Mouse (Mus musculus) forebrain, embryonic 10.5 days (tissue): ENCODE measurements around the gene Reck. TPM values are rescaled to one million over a fixed set of nuclear protein-coding genes. Genes with fewer than 3 reads are reported as not detected.

Experiments used
- DNase-seq: peaks from one replicate; pipeline ENCODE4 v3.0.0-alpha.2; 2017; ENCODE audit warnings: low spot score; ENCODE audit errors: extremely low spot score
- H3K27ac ChIP-seq: fragments of 300-500 bp; sonication (generic); 2 replicates; pipeline ENCODE4 v1.5.1; 2016; ENCODE audit warnings: mild to moderate bottlenecking
- H3K27me3 ChIP-seq: fragments of 300-500 bp; sonication (generic); 2 replicates; pipeline ENCODE4 v1.6.1; 2016; ENCODE audit warnings: mild to moderate bottlenecking; ENCODE audit not compliant: poor library complexity, severe bottlenecking
- H3K36me3 ChIP-seq: fragments of 300-500 bp; sonication (generic); replicated peaks from 2 replicates; pipeline ENCODE4 v1.6.1; 2016; ENCODE audit warnings: mild to moderate bottlenecking, moderate library complexity
- H3K4me1 ChIP-seq: fragments of 300-500 bp; sonication (generic); 2 replicates; pipeline ENCODE4 v1.6.1; 2016
- H3K4me3 ChIP-seq: fragments of 300-500 bp; sonication (generic); 2 replicates; pipeline ENCODE4 v1.5.1; 2016; ENCODE audit warnings: mild to moderate bottlenecking, moderate library complexity
- H3K9me3 ChIP-seq: fragments of 300-500 bp; sonication (generic); 2 replicates; pipeline ENCODE4 v1.6.1; 2016; ENCODE audit warnings: mild to moderate bottlenecking, moderate library complexity
- WGBS: fragments of 180-500 bp; shearing (Covaris S2); methylation state at CpG from one replicate; pipeline ENCODE4 v1.1.7; 2016; 5-methylcytosine and 5-hydroxymethylcytosine counted together
- polyA plus RNA-seq: library from polyadenylated mRNA; unstranded; fragments of >200 nt; fragmentation: Nextera tagmentation; extraction: Ambion mirVana; gene quantifications from 2 replicates; pipeline ENCODE4 v1.2.1, GENCODE M21; 2016

The Reck gene
- polyA plus RNA-seq, 1 experiment from 2014 or later = 11.2 TPM

- H3K9me3 ChIP-seq = no peaks in the 10 kb centered on the region
- H3K27me3 ChIP-seq = peaks cover 57% of the 10 kb centered on the region
These were observed 99.7 kb downstream of the Reck start for GRCm38 (mm10) chr4:43974914-43975616.

GRCm38 (mm10) chr4:43976223-43976740 lies 101.0 kb downstream of the Reck start:
- peaks cover 49% of the 10 kb centered on the region for H3K4me1 ChIP-seq
- H3K27me3 ChIP-seq = peaks cover 60% of the 10 kb centered on the region
- DNase-seq = no peak
- H3K27ac ChIP-seq = no peak overlapping the region
- no peaks in the 10 kb centered on the region for H3K9me3 ChIP-seq
- 88% methylated on average over 6 of the region's 6 CpGs for WGBS
- no peaks in the 10 kb centered on the region for H3K36me3 ChIP-seq
- no peak overlapping the region for H3K4me3 ChIP-seq

More at GRCm38 (mm10) chr4:43974914-43975616, 99.7 kb downstream of the Reck start:
- Histone ChIP-seq H3K4me3 (no peak overlapping the region), H3K4me1 (peaks cover 59% of the 10 kb centered on the region), H3K36me3 (0 out of 2 replicates have a peak, but pooled peaks cover 3% of the 10 kb centered on the region), H3K27ac (no peak overlapping the region)
- DNase-seq = no peak
- 85% methylated on average over 10 of the region's 10 CpGs for WGBS

- Histone ChIP-seq H3K4me3 (no peak overlapping the region), H3K4me1 (peaks cover 35% of the 10 kb centered on the region), H3K27ac (peak overlapping the region; percentile 76), H3K36me3 (no peaks in the 10 kb centered on the region), H3K9me3 (no peaks in the 10 kb centered on the region), H3K27me3 (peaks cover 71% of the 10 kb centered on the region)
- DNase-seq = no peak
- 12% methylated on average over 17 of the region's 17 CpGs for WGBS
These were observed 103.5 kb downstream of the Reck start for GRCm38 (mm10) chr4:43978521-43979443.

- WGBS = 89% methylated on average over 3 of the region's 3 CpGs
- no peak overlapping the region for H3K4me3 ChIP-seq
- no peaks in the 10 kb centered on the region for H3K9me3 ChIP-seq
- H3K36me3 ChIP-seq = no peaks in the 10 kb centered on the region
- H3K4me1 ChIP-seq = peaks cover 34% of the 10 kb centered on the region
- peak overlapping the region; percentile 76; the same call in 1 of the 2 replicates for H3K27ac ChIP-seq
- H3K27me3 ChIP-seq = peaks cover 80% of the 10 kb centered on the region
- no peak for DNase-seq
These were observed 104.4 kb downstream of the Reck start for GRCm38 (mm10) chr4:43979746-43980145.

GRCm38 (mm10) chr4:43980236-43980635 lies 104.9 kb downstream of the Reck start:
- Histone ChIP-seq H3K27ac (no peak overlapping the region), H3K4me3 (no peak overlapping the region), H3K36me3 (no peaks in the 10 kb centered on the region), H3K9me3 (no peaks in the 10 kb centered on the region), H3K27me3 (peaks cover 83% of the 10 kb centered on the region), H3K4me1 (peaks cover 34% of the 10 kb centered on the region)
- DNase-seq = no peak
- 85% methylated on average over 4 of the region's 4 CpGs for WGBS

GRCm38 (mm10) chr4:43980846-43981245 lies 105.5 kb downstream of the Reck start:
- H3K4me3 ChIP-seq = no peak overlapping the region
- H3K36me3 ChIP-seq = no peaks in the 10 kb centered on the region
- peaks cover 81% of the 10 kb centered on the region for H3K27me3 ChIP-seq
- WGBS = 95% methylated on average over 6 of the region's 6 CpGs
- peaks cover 34% of the 10 kb centered on the region for H3K4me1 ChIP-seq
- H3K27ac ChIP-seq = no peak overlapping the region
- H3K9me3 ChIP-seq = no peaks in the 10 kb centered on the region
- DNase-seq = no peak

GRCm38 (mm10) chr4:43981251-43981650 lies 105.9 kb downstream of the Reck start:
- no peak for DNase-seq
- WGBS = 95% methylated on average over 7 of the region's 7 CpGs
- H3K4me3 ChIP-seq = no peak overlapping the region
- no peaks in the 10 kb centered on the region for H3K36me3 ChIP-seq
- peaks cover 77% of the 10 kb centered on the region for H3K27me3 ChIP-seq
- peaks cover 34% of the 10 kb centered on the region for H3K4me1 ChIP-seq
- H3K9me3 ChIP-seq = no peaks in the 10 kb centered on the region
- no peak overlapping the region for H3K27ac ChIP-seq

- DNase-seq = peak; percentile 94
- H3K4me1 ChIP-seq = peaks cover 31% of the 10 kb centered on the region
- WGBS = 4% methylated on average over 24 of the region's 24 CpGs
- peak overlapping the region; percentile 50 for H3K4me3 ChIP-seq
- H3K27ac ChIP-seq = peak overlapping the region; percentile 88
- H3K27me3 ChIP-seq = peaks cover 68% of the 10 kb centered on the region
- no peaks in the 10 kb centered on the region for H3K36me3 ChIP-seq
- no peaks in the 10 kb centered on the region for H3K9me3 ChIP-seq
These were observed 106.9 kb downstream of the Reck start for GRCm38 (mm10) chr4:43982053-43982732.

GRCm38 (mm10) chr4:43983181-43983580 lies 107.9 kb downstream of the Reck start, which contains the start of gene Ccin:
Gene Ccin, plus strand, starts transcription at chr4:43983483.
- Histone ChIP-seq H3K27ac (peak within 1 kb of the TSS; percentile 88), H3K9me3 (no peaks in the 10 kb centered on the region), H3K36me3 (no peaks in the 10 kb centered on the region), H3K4me1 (peaks cover 27% of the 10 kb centered on the region), H3K27me3 (peaks cover 58% of the 10 kb centered on the region), H3K4me3 (peak within 1 kb of the TSS; percentile 50)
- 86% methylated on average over 11 of the region's 11 CpGs for WGBS
- DNase-seq = no peak

- Histone ChIP-seq H3K36me3 (no peaks in the 10 kb centered on the region), H3K4me3 (no peak overlapping the region), H3K27ac (no peak overlapping the region), H3K4me1 (peaks cover 23% of the 10 kb centered on the region), H3K9me3 (no peaks in the 10 kb centered on the region), H3K27me3 (peaks cover 52% of the 10 kb centered on the region)
- DNase-seq = no peak
- WGBS = 94% methylated on average over 22 of the region's 22 CpGs
These were observed 108.4 kb downstream of the Reck start for GRCm38 (mm10) chr4:43983756-43984155.

- peaks cover 47% of the 10 kb centered on the region for H3K27me3 ChIP-seq
- no peaks in the 10 kb centered on the region for H3K36me3 ChIP-seq
- 94% methylated on average over 19 of the region's 19 CpGs for WGBS
- no peak overlapping the region for H3K27ac ChIP-seq
- H3K4me3 ChIP-seq = no peak overlapping the region
- DNase-seq = peak; percentile 9
- no peaks in the 10 kb centered on the region for H3K9me3 ChIP-seq
- peaks cover 17% of the 10 kb centered on the region for H3K4me1 ChIP-seq
These were observed 109.0 kb downstream of the Reck start for GRCm38 (mm10) chr4:43984326-43984725.

GRCm38 (mm10) chr4:43988976-43989375 lies 113.6 kb downstream of the Reck start:
- WGBS = 89% methylated on average over 3 of the region's 3 CpGs
- H3K36me3 ChIP-seq = no peaks in the 10 kb centered on the region
- peak; percentile 8 for DNase-seq
- peaks cover 10% of the 10 kb centered on the region for H3K27me3 ChIP-seq
- no peaks in the 10 kb centered on the region for H3K9me3 ChIP-seq
- H3K4me3 ChIP-seq = no peak overlapping the region
- H3K27ac ChIP-seq = no peak overlapping the region
- H3K4me1 ChIP-seq = 0 out of 2 replicates have a peak, but pooled peaks cover 3% of the 10 kb centered on the region
